Mouse (Mus musculus) bone marrow macrophage, adult 2 months (primary cell): Measurements from ENCODE around the gene Adh1. TPM values are rescaled to one million over a fixed set of nuclear protein-coding genes. Genes with fewer than 3 reads are reported as not detected.

Experiments
- H3K27ac ChIP-seq: 2 replicates; pipeline ENCODE4 v1.5.1; 2012; ENCODE audit warnings: low read depth, low read length; ENCODE audit not compliant: insufficient read depth
- H3K4me1 ChIP-seq: 2 replicates; pipeline ENCODE4 v1.6.1; 2012; ENCODE audit warnings: low read length; ENCODE audit not compliant: control insufficient read depth, insufficient read depth
- H3K4me3 ChIP-seq: 2 replicates; pipeline ENCODE4 v1.5.1; 2012; ENCODE audit warnings: mild to moderate bottlenecking, low read length, moderate library complexity; ENCODE audit not compliant: insufficient read depth
- CTCF ChIP-seq: IDR thresholded peaks from 2 replicates; pipeline ENCODE4 v1.5.1; 2012; ENCODE audit warnings: low read depth, mild to moderate bottlenecking, low read length, moderate library complexity
- POLR2A ChIP-seq: IDR thresholded peaks from 2 replicates; pipeline ENCODE4 v1.6.1; 2012; ENCODE audit warnings: mild to moderate bottlenecking, low read depth, low read length, borderline replicate concordance
- polyA plus RNA-seq: library from polyadenylated mRNA; stranded (reverse); fragments of >200 nt; gene quantifications from 2 replicates; pipeline ENCODE4 v1.2.4, GENCODE M21; 2012; ENCODE audit not compliant: missing spikeins, insufficient read depth, insufficient read length

Adh1 gene
- polyA plus RNA-seq, 1 experiment: not detected

- no peaks in the 10 kb centered on the region for H3K4me1 ChIP-seq
- TF ChIP-seq POLR2A (no peak), CTCF (no peak)
- no peak overlapping the region for H3K4me3 ChIP-seq
- H3K27ac ChIP-seq: no peak overlapping the region
Measured at GRCm38 (mm10) chr3:138334320-138334719, 73.5 kb downstream of the Adh1 start.

DNA sequence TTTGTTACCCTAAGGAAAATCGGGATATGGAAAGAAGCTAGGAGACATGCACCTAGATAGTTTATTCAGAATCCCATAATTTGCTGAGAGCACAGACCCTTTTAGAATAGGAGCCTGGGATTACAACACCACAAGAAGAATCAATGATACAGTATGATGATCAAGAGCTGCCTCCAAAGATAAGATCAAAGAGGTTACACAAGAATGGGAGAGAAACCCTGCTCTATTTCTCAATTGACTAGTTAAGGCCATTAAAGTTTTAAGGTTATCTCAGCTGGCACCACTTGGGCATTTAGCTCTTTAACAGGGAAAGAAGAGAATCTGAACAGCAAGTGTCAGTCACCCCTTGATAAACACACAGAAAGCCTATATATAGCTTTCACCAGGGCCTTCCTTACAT lies 74.8 kb downstream of the Adh1 start:
- H3K4me1 ChIP-seq: no peaks in the 10 kb centered on the region
- TF ChIP-seq POLR2A (no peak), CTCF (no peak)
- no peak overlapping the region for H3K27ac ChIP-seq
- no peak overlapping the region for H3K4me3 ChIP-seq

GRCm38 (mm10) chr3:138336104-138336754 lies 75.4 kb downstream of the Adh1 start:
- TF ChIP-seq CTCF: no peak
- TF ChIP-seq POLR2A: no peak
- H3K4me1 ChIP-seq: no peaks in the 10 kb centered on the region
- no peak overlapping the region for H3K27ac ChIP-seq

More at GRCm38 (mm10) chr3:138336104-138336754, 75.4 kb downstream of the Adh1 start:
- no peak overlapping the region for H3K4me3 ChIP-seq

Other genes starting within 250 kb of the Adh1 start
- not detected in 2 replicates for gene 1110002E22Rik, start 195.9 kb upstream of the Adh1 start, polyA plus RNA-seq
- not detected in 2 replicates for gene Gm5105, start 193.6 kb upstream of the Adh1 start, polyA plus RNA-seq
- gene Trmt10a, start 117.5 kb upstream of the Adh1 start, polyA plus RNA-seq: 2.6 and 4.7 TPM in 2 replicates
- gene Mttp, start 116.0 kb upstream of the Adh1 start, polyA plus RNA-seq: 0.27 and 1.0 TPM in 2 replicates
- gene 4930579F01Rik, start 67.2 kb upstream of the Adh1 start, polyA plus RNA-seq: not detected in 2 replicates
- gene Adh7, start 43.2 kb upstream of the Adh1 start, polyA plus RNA-seq: not detected in 2 replicates
- gene Adh6a, start 52.3 kb downstream of the Adh1 start, polyA plus RNA-seq: not detected in 2 replicates
- gene Adh6b, start 80.8 kb downstream of the Adh1 start, polyA plus RNA-seq: not detected in 2 replicates
- not detected in 2 replicates for gene Adh4, start 154.5 kb downstream of the Adh1 start, polyA plus RNA-seq
- 80.6 and 86.5 TPM in 2 replicates for gene Adh5, start 182.1 kb downstream of the Adh1 start, polyA plus RNA-seq
- gene Metap1, start 228.5 kb downstream of the Adh1 start, polyA plus RNA-seq: 22.6 and 33.7 TPM in 2 replicates